Mouse (Mus musculus) limb, embryonic 14.5 days (tissue): ENCODE results near the gene Cyth3. TPM values are rescaled to one million over a fixed set of nuclear protein-coding genes. Genes with fewer than 3 reads are reported as not detected.
A peak's percentile ranks its signal among the peaks of the same experiment; 100 is the strongest.

Source experiments
- ATAC-seq: fragments of 200-750 bp; cut with Nextera tagmentation; 2 replicates; pipeline ENCODE4 v1.8.0; 2017; ENCODE audit warnings: low read depth, moderate number of reproducible peaks, moderate TSS enrichment; ENCODE audit not compliant: low FRiP score
- DNase-seq: peaks from one replicate; pipeline ENCODE4 v3.0.0-alpha.2; 2015; ENCODE audit warnings: low spot score
- H3K27ac ChIP-seq: fragments of 300-500 bp; sonication (generic); replicated peaks from 2 replicates; pipeline ENCODE4 v1.5.1; 2014; ENCODE audit warnings: low read depth, mild to moderate bottlenecking, low read length, moderate library complexity, mixed read lengths
- H3K27me3 ChIP-seq: fragments of 300-500 bp; sonication (generic); 2 replicates; pipeline ENCODE4 v1.6.1; 2014; ENCODE audit warnings: low read length, mixed read lengths; ENCODE audit not compliant: control insufficient read depth, insufficient read depth
- H3K36me3 ChIP-seq: fragments of 300-500 bp; sonication (generic); 2 replicates; pipeline ENCODE4 v1.6.1; 2014; ENCODE audit warnings: mild to moderate bottlenecking, low read length, moderate library complexity, mixed read lengths; ENCODE audit not compliant: control insufficient read depth, insufficient read depth
- H3K4me1 ChIP-seq: fragments of 300-500 bp; sonication (generic); 2 replicates; pipeline ENCODE4 v1.6.1; 2014; ENCODE audit warnings: antibody characterized with exemption, low read length, mixed read lengths; ENCODE audit not compliant: control insufficient read depth, insufficient read depth
- H3K4me2 ChIP-seq: fragments of 300-500 bp; sonication (generic); replicated peaks from 2 replicates; pipeline ENCODE4 v1.6.1; 2014; ENCODE audit warnings: low read depth, mild to moderate bottlenecking, low read length, moderate library complexity; ENCODE audit not compliant: severe bottlenecking
- H3K4me3 ChIP-seq: fragments of 300-500 bp; sonication (generic); replicated peaks from 2 replicates; pipeline ENCODE4 v1.5.1; 2014; ENCODE audit warnings: low read length
- H3K9ac ChIP-seq: fragments of 300-500 bp; sonication (generic); 2 replicates; pipeline ENCODE4 v1.6.1; 2014; ENCODE audit warnings: mild to moderate bottlenecking, low read depth, low read length, moderate library complexity; ENCODE audit not compliant: severe bottlenecking
- H3K9me3 ChIP-seq: fragments of 300-500 bp; sonication (generic); 2 replicates; pipeline ENCODE4 v1.6.1; 2016; ENCODE audit warnings: low read length; ENCODE audit not compliant: control insufficient read depth
- POLR2A ChIP-seq: fragments of 200-500 bp; IDR thresholded peaks from 2 replicates; pipeline ENCODE4 v1.8.0; 2012; ENCODE audit warnings: inconsistent platforms, mild to moderate bottlenecking, moderate library complexity, borderline replicate concordance; ENCODE audit not compliant: insufficient read depth, insufficient read length; ENCODE audit errors: extremely low read depth
- WGBS: fragments of 180-500 bp; shearing (Covaris S2); extraction: QIAGEN DNeasy Blood & Tissue Kit; methylation state at CpG from one replicate; pipeline ENCODE4 v1.1.7; 2014; 5-methylcytosine and 5-hydroxymethylcytosine counted together
- polyA plus RNA-seq, 2 experiments: library from polyadenylated mRNA; depleted of rRNA in 1 of 2; stranded (reverse) in 1 of 2; unstranded in 1 of 2; fragments of >200 nt; fragmentation: Nextera tagmentation in 1 of 2; extraction: Ambion mirVana in 1 of 2; gene quantifications; 2 replicates each; pipeline versions ENCODE4 v1.2.1 to v1.2.3; 2012 to 2014

Cyth3 gene
- polyA plus RNA-seq, 2 experiments = 50.6 to 60.5 TPM

GRCm38 (mm10) chr5:143687589-143687988 is 65.3 kb downstream of the Cyth3 start:
- Histone ChIP-seq H3K27me3 (no peaks in the 10 kb centered on the region), H3K27ac (no peak overlapping the region), H3K4me3 (no peak overlapping the region), H3K4me1 (peaks cover 4% of the 10 kb centered on the region), H3K36me3 (peaks cover 43% of the 10 kb centered on the region), H3K4me2 (no peak overlapping the region), H3K9me3 (no peaks in the 10 kb centered on the region), H3K9ac (no peak overlapping the region)
- WGBS = 91% methylated on average over 3 of the region's 3 CpGs
- no peak for TF ChIP-seq POLR2A
- ATAC-seq (no peak), DNase-seq (no peak)

DNA sequence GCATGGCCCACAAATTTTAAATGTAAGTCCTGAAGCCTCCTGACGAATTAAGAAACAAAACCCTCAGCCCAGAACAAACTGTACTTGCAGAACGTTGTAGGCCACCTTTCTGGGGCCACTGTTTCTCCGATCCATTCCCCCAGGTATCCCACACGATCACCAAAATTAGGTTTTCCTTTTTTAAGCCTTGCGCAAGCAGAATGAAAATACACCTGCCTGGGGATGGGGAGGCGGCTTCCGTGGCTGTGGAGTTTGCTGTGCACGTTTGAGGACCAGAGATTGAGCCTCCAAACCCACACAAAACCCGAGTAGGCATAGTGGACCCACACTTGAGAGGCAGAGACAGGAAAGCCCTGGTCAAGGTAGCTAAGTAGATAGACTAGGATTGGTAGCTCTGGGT is 68.1 kb downstream of the Cyth3 start:
- Histone ChIP-seq H3K4me1 (no peaks in the 10 kb centered on the region), H3K9me3 (no peaks in the 10 kb centered on the region), H3K4me2 (no peak overlapping the region), H3K4me3 (no peak overlapping the region), H3K9ac (no peak overlapping the region), H3K27me3 (no peaks in the 10 kb centered on the region), H3K27ac (no peak overlapping the region), H3K36me3 (peaks cover 64% of the 10 kb centered on the region)
- 92% methylated on average over 9 of the region's 9 CpGs for WGBS
- no peak for DNase-seq
- no peak for TF ChIP-seq POLR2A
- no peak for ATAC-seq

- 86% methylated on average over 5 of the region's 5 CpGs for WGBS
- DNase-seq = no peak
- no peak for TF ChIP-seq POLR2A
Measured at GRCm38 (mm10) chr5:143690926-143691325, 68.7 kb downstream of the Cyth3 start.

GRCm38 (mm10) chr5:143696323-143696722 is 74.1 kb downstream of the Cyth3 start:
- DNase-seq (peak; percentile 36), ATAC-seq (0 out of 2 replicates have a peak, but pooled peaks have one; percentile 19)
- Histone ChIP-seq H3K27ac (no peak overlapping the region), H3K36me3 (peaks cover 82% of the 10 kb centered on the region), H3K9ac (no peak overlapping the region), H3K4me2 (no peak overlapping the region), H3K27me3 (no peaks in the 10 kb centered on the region), H3K9me3 (no peaks in the 10 kb centered on the region), H3K4me1 (no peaks in the 10 kb centered on the region), H3K4me3 (no peak overlapping the region)
- TF ChIP-seq POLR2A = no peak
- WGBS = 49% methylated on average over 3 of the region's 3 CpGs

More at GRCm38 (mm10) chr5:143690926-143691325, 68.7 kb downstream of the Cyth3 start:
- no peak overlapping the region for H3K4me2 ChIP-seq
- no peak overlapping the region for H3K4me3 ChIP-seq
- H3K4me1 ChIP-seq = no peaks in the 10 kb centered on the region
- H3K9me3 ChIP-seq = no peaks in the 10 kb centered on the region
- H3K36me3 ChIP-seq = peaks cover 66% of the 10 kb centered on the region
- H3K9ac ChIP-seq = no peak overlapping the region
- no peak for ATAC-seq
- no peak overlapping the region for H3K27ac ChIP-seq
- H3K27me3 ChIP-seq = no peaks in the 10 kb centered on the region

- DNase-seq = no peak
- 88% methylated on average over 4 of the region's 4 CpGs for WGBS
- ATAC-seq = no peak
- Histone ChIP-seq H3K27me3 (no peaks in the 10 kb centered on the region), H3K4me3 (no peak overlapping the region), H3K9me3 (no peaks in the 10 kb centered on the region), H3K27ac (no peak overlapping the region), H3K4me1 (no peaks in the 10 kb centered on the region), H3K36me3 (peaks cover 91% of the 10 kb centered on the region), H3K9ac (no peak overlapping the region), H3K4me2 (no peak overlapping the region)
- no peak for TF ChIP-seq POLR2A
Measured at GRCm38 (mm10) chr5:143698454-143698853, 76.2 kb downstream of the Cyth3 start.

GRCm38 (mm10) chr5:143700247-143700646 is 78.0 kb downstream of the Cyth3 start:
- Histone ChIP-seq H3K9ac (no peak overlapping the region), H3K4me1 (no peaks in the 10 kb centered on the region), H3K36me3 (peaks cover 90% of the 10 kb centered on the region), H3K9me3 (no peaks in the 10 kb centered on the region), H3K27ac (no peak overlapping the region), H3K27me3 (no peaks in the 10 kb centered on the region), H3K4me2 (no peak overlapping the region), H3K4me3 (no peak overlapping the region)
- 92% methylated on average over 5 of the region's 5 CpGs for WGBS
- TF ChIP-seq POLR2A = no peak
- no peak for DNase-seq
- no peak for ATAC-seq
